Mouse (Mus musculus) left cerebral cortex, postnatal 36 days (tissue): ENCODE results near the gene Auh. TPM values are rescaled to one million over a fixed set of nuclear protein-coding genes. Genes with fewer than 3 reads are reported as not detected.

ENCODE experiments used
- DNase-seq, 2 experiments: peaks; one replicate each; pipeline ENCODE4 v3.0.0; 2021 to 2022; ENCODE audit warnings: low spot score in 2 of 2, mixed read lengths in 1 of 2
- intact Hi-C: fragments of 180-260 bp; cut with DNase I; formaldehyde crosslinking; loops from one replicate; pipeline ENCODE4 v1.15.1; 2025
- total RNA-seq, 2 experiments: library from RNA; stranded (reverse); gene quantifications; 2 replicates each; pipeline ENCODE4 v1.2.3; 2021

Auh gene
- total RNA-seq = 100 to 1,000 TPM in 1 of 2 experiments, 10 to 100 TPM in 1; 94.7 to 102 TPM

DNA sequence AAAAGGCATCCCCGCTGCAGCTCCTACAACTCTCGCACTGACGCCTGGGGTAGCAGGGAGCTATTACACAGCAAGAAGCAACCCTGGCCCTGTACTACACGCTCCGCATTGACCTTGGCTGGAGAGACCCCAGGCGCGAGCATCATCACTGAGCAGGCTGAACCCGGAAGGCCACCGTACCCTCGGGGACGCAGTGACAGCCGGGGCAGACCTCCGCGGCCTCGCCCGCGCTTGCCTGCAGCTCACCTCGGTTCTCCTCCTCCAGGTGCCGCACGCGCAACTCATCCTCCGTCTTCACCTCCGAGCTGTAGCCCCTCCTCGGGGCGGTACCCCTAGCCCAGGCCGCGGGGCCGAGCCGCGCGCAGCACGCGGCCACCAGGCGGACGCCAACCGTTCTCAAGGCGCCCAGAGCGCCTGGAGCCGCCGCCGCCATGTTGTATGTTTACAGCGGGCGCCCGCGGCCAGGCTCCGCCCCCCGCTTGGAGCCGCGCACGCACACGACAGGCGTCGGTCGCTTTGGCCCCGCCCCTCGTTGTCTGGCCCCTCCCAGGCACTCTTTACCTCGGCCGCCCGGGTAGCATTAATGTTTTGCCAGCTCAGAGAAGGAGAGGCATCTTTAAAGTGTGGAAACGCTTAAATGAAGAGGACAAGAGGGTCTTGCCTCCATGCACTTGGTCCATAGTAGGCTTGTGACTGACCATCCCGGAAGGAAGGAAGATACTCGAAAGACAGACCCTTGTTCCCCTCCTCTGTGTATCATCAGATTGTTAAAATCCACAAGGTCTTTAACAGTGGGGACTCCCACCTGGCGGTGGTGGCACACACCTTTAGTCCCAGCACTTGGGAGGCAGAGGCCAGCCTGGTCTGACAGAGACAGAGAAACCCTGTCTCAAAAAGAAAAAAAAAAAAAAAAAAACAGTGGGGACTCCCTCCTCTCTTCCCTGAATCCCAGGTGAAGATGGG, at the start of gene Auh:
TSS of gene Auh (minus strand) at position 473 of the 963 bp plus-strand sequence.
- peak; percentile 76 to 78 for DNase-seq
- intact Hi-C loops = loop anchor here (2.0 to 5.0 kb wide), 3 partner anchors 51 to 217 kb away; partner anchors contain the start of gene Nfil3

DNA sequence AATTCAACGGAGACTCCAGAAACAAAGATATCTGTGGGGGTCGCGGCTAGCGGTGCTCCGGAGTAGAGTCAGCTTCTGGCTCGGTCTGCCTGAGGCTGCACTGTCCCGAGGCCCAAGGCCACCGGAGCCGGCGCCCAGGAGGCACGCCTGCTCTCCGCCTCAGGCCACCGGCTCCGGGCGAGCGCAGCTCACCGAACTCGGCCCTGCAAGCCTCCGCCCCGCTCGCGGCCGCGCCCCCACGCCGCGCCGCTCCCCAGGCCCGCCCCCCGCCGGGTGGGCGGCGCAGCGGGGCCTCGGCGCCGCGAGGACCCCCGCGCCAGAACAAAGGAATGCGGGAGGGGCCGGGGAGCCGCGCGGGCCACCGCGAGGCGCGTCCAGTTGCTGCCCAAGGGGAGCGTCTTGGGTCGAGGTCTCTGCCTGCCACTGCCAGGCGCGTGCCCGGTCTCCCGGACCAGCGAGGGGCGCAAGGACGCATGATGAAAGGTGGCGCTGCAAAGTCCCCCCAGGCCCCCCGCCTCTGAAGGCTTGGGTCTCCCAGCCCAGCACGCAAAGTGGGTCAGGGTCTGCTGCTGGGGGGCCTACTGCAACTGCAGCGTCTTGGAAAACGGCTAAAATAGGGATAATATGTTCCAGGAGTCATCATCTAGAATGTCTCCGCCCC, 49.0 kb upstream of the Auh start:
- peak; percentile 35 to 63 for DNase-seq
- intact Hi-C loops = no loop called here

DNA sequence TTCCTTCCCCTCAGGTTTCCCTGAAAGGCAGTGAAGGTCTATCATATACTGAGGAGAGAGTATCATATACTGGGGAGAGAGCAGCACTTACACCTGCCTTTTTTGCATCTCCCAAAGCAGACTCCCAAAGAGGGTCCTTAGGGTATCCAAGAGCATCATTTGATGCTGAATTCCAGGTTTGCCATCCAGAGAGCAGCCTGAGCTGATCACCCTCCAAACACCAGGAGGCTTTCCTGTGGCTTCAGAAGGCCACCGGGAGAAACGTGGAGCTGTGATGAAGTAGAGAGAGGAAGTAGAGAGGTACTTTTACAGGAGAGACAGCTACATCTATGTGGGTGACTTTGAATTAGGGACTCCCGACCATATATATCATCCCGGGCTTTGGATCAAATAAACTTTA, 48.3 kb upstream of the Auh start:
- intact Hi-C loops = no loop called here
- no peak for DNase-seq

DNA sequence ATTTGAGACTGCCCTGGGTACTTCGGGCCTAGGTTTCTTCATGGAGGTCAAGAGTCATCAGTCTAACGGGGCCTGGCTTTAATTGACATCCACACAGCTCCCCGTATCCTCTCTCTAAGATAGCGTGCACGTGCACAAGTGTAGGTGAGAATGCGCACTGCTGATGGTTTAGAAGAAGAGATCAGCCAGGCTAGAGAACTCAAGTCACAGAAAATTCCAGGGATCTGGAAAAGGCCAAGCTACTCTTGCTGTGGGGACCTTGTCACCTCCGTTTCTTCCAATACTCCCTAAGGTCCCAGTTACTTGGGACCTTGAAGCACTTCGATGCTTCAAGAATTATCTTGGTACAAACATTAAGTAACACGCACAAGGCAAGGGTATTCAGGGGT, 47.7 kb upstream of the Auh start:
- intact Hi-C loops = no loop called here

DNA sequence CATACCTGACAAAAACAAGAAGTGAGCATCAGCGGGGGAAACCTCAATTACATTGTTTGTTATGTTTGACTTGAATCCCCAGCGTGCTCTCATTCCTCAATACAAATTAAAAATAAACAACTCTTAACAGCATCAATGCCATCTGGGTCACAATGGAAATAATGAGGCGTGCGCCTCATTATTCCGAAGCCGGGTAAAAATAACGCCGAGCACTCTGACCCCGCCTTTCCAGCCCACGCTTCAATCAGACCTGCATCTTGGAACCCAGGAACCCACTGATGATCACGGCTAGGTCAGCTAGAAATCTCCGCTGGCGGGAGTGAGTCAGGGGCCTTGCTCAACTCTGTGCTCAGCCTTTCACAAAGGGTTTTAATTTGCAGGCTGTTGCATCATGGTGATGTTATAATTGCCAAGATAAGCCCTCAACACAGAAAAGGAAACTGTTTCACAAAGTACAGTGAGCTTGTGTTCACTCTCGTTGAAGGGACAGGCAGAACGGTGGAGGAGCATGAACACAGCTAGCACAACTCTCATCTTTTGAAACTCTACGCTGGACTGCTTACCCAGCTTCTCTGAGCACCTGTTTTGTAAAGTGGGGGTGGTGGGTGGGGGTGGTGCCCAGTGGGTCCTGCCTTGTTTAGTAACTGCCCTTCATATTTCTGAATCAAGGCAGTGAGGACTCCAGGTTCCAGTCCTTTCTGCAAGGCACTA, 47.2 kb upstream of the Auh start:
- no peak for DNase-seq
- intact Hi-C loops = no loop called here

More for the DNA sequence above, 47.7 kb upstream of the Auh start:
- DNase-seq = no peak

DNA sequence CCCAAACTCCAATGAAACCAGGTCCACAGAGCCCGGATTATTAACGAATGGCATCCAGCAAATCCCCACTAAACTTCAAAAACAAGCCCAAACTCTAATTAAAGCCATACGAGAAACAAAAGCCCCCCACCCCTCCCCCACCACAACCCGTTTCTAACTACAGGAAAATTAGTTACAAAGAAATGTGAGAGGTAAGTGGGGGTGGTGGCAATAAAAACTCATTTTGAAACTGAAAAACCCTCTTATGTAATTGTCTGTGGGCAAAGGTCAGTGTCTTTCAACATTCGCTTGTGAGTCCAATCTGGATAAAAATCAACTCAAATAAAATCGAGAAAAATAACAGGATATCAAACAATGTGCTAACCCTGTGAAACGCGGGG, 46.6 kb upstream of the Auh start:
- DNase-seq = no peak
- intact Hi-C loops = no loop called here

DNA sequence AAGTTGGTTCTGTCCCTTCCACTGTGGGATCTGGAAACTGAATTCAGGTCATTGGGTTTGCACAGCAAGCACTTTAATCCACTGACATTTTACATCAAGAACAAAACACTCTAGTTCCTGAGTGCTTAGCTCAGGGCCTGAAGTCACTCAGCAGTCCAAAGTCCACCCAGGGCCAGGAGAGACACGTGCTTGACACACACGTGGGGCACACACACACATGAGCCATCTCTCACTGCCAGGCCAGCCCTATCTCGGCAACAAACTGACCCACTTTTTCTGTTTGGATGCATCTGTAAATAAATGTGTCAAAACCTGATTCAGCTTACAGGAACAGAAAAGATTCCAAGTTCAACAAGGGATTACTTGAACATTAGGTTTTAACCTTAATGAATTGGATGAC, 45.2 kb upstream of the Auh start:
- DNase-seq = no peak

DNA sequence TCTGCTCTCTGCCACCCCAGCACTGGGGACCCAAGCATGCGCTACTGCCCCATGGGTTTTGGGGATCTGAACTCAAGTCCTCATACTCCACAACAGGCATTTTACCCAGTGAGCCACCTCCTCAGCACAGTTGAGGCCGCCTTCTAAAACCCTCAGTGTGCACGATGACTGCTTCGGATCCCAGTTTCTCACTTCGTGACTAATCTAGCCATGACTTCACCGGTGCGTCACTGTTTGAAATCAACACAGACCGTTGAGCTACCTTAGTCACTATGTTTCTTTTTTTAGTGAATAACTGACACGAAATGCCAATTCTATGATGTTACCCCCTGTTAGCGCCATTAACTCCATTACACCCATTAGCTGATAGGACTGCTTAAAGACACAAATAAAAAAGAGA, 43.9 kb upstream of the Auh start:
- intact Hi-C loops = no loop called here
- DNase-seq = no peak

More for the DNA sequence above, 45.2 kb upstream of the Auh start:
- intact Hi-C loops = no loop called here

DNA sequence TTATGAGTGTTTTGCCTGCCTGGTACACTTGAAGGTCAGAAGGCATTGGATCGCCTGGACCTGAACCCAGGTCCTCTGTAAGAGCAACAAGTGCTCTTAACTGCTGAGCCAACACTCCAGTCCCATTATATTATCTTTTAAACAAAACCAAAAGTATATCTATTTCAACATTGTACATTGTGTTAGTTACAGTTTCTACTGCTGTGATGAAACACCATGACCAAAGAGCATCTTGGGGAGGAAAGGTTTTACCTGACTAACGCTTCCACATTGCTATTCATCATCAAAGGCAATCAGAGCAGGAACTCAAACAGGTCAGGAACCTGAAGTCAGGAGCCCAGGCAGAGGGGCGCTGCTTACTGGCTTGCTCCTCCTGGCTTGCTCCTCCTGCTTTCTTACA, 43.1 kb upstream of the Auh start:
- intact Hi-C loops = no loop called here
- no peak for DNase-seq

DNA sequence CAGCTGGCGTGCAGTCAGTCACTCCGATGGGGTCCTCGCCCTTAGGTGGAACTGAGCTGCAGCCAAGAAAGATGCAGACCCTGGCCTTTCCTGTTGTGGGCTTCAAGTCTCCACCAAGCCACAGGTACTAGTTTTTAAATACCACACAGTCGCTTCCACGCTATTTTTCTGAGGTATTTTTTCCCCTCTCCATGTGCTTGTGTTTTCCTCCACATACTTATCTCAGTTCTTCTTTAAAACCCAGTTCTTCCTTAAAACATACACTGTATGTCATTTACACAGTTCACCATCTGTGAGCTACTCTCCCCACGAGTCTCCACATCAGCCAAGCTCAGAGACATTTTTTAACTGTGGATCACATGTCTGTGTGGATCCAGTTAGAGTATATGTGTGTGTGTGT, 41.4 kb upstream of the Auh start:
- intact Hi-C loops = no loop called here
- no peak for DNase-seq

DNA sequence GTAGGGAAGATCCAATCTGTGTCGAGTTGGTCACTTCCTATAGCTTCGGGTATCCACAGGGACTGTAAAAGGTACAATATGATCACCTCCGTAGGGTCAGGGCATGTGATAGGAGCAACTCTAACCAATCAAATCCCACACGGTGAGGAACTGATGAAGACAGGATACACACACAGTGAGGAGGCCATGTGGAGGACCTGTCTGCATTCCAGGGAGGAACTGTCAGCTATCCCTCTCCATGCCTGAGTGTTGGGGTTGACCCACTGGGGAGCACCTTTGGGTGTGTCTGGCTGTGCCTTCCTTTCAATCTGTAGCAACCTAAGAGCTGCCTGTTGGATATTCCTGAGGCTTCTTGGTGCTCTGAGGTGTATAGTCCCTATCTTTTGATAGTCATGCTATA, 33.4 kb upstream of the Auh start:
- intact Hi-C loops = no loop called here
- no peak for DNase-seq

DNA sequence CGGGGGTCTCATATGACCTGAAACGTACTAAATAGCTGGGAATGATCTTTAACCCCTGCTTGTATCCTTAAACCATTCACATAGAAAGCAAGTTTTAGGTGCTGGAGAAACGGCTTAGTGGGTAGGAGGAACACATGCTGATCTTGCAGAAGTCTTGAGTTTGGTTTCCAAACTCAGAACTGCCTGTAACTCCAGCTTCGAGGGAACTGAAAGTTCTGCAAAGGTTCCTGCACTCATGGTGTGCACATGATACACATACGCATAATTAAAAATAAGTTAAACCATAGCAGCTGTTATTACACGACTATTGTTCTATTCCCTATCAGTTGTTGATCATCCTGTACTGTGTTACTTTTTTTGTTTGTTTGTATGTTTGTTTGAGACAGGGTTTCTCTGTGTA, 32.9 kb upstream of the Auh start:
- intact Hi-C loops = no loop called here
- no peak for DNase-seq

DNA sequence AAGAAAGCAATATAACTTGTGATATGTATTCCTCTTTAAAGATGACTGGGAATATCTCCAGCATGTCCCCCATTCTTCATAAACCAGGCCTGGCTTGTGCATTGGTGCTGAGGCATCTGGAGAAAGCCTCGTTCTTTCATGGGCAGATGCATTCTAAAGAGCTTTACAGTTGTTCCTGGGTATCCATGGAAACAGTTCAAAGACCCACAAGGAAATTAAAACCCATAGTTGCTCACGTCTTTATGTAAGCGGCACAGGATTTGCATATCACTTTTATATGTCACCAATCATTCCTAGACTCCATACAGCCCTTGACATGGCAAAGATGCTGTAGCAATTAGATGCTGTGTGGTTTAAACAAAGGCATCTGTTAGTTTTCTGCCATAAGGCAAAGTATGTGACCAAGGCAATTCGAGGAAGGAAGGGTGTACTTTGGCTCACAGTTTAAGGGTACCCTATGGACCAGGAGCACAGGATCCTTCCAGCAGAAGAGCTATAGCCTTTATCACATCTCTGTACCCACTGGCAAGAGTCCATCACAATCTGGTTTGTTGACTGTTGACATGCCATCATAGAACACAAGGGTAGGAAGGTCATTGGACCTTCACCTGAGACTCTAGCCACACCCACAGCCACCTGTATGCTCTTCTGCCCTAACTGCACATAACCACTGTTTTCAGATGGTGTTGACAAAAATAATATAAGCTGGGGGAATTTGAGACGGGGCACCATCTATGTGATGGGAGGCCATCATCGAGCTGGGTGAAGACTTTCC, 24.5 kb upstream of the Auh start:
- DNase-seq = no peak
- intact Hi-C loops = no loop called here

DNA sequence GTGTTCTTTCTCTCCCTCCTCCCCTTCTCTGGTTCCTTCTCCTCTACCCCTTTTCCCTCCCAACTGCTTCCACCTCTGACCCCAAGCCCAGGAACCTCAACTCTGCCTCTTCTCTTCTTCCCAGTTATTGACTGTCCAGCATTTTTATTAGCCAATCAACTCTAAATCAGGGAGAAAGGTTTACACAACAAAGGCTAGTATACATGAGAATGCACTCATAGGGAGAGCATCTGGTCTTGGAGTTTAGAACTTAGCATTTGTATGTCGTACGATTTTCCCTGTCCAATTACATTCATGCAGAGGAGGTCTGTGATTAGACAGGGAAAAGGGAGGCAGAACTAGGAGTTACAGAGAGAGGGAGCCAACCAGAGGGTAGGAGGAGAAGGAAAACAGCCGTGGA, 19.7 kb upstream of the Auh start:
- no peak for DNase-seq
- intact Hi-C loops = no loop called here

DNA sequence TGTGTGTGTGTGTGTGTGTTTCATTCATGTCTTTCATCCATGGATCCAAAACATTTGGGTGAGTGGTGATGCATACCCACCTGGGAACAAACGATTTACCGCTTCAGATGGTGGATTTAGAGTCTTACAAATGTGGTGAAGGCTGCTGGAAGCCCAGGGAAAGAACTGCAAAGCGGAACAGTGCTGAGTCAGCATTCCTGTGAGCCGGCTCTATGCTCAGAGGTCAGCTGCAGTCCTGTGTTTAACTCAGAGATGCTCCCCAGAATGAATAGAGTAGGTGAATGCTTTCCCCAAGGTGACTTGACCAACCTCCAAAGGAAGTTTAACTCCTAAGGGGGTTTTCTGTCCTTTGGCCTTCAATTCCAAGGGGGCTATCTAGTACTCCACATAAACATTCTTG, 18.1 kb upstream of the Auh start:
- intact Hi-C loops = no loop called here
- DNase-seq = no peak

DNA sequence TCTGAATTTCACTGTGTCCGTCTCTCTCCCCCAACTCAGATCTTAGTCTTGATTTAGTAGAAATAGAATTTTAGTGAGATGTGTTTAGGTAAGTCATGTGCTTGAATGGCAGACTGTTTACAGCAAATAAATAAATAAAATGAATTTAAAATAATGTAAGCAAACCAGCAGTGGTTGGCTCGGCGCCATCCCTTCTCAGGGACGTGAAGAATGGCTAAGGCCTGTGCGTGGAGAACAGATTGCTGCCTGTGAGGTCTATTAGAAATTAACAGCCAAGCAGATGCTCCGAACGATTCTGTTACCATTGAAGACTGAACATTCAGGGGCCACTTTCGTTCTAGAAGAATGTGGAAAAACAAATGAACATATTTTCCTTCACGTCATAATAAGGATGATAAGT, 16.3 kb upstream of the Auh start:
- intact Hi-C loops = no loop called here
- no peak for DNase-seq

DNA sequence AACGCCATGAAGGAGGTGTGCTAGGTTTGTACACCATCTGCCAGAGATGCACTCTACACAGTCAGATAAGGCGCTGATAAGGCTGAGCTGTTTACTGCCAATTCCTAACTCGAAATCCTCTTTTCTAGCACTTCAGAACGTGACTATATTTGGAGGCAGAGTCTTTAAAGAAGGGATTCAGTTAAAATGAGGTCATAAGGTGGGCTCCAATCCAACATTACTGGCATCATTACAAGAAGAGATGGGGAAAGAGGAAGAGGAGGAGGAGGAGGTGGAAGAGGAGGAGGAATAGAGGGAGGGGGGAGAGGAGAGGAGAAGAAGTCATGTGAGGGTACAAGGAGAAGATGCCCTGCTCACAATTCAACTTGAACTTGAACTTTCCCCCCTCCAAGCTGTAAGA, 14.6 kb upstream of the Auh start:
- DNase-seq = no peak
- intact Hi-C loops = no loop called here

DNA sequence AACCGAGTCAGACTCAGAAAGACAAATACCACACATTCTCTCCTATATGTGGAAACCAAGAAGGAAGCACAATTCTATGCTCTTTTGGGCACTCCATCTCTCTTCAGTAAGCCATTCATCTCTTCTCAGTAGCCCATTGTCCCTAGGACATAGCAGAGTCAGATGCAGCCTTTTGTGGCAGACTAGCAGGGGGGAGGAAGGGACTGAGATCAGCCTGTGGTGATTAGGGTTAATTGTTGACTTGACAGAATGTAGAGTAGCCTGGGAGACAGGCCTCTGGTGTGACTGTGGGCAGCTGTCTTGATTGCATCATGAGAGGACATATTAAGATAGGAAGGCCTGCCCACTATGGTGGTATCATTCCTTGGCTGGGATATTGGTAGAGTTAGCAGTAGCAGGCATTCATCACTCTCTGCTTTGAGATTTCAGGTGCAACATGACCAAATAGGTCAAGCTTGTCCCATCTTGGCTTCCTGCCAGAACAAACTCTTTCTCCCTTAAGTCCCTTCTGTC, 13.5 kb upstream of the Auh start:
- DNase-seq = no peak
- intact Hi-C loops = no loop called here

DNA sequence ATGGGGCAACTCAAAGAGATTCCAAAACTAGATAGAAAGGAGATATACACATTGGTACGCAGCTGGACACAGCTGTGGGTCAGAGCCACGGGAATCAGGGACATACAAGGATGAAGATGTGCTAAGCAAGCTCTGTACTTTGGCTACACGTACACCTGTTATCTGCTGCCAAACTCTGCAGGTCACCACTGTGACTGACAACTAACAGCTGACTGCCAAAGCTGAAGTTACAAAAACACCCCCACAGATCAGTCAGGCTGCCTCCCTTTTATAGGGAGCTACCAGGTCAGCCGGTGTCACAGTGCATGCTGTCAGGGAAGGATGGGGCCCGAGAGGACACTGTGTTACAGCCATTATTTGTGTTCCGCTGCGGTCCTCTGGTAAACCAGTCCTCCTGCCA, 11.5 kb upstream of the Auh start:
- intact Hi-C loops = no loop called here
- DNase-seq = no peak

DNA sequence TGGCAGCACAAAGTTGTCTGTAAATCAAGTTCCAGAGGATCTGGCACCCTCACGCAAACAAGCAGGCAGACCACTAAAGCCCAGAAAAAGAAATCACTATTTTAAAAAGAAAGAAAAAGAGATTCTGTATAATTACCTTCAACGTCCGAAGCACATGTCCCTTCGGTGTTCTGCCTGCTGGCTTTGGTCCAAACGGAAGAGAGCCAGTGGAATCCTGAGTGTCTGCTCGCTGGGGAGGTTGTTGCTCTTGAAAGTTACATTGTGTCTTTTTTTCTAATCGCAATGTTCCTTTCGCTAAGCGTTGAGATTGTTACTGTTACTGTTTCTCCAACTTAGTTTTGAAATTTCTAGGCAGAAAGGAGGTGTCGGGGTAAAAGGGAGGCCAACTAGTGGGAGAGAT, 1.1 kb upstream of the Auh start:
- intact Hi-C loops = no loop called here
- no peak for DNase-seq
